Mouse (Mus musculus) heart, postnatal 0 days (tissue): ENCODE measurements at regions not wholly inside any gene's neighbourhood (a gene's known extent, or its start where the extent isn't known, plus 50 kb on each side); places are given as distances from the start of the nearest gene placed in this dataset.

Source experiments
- CTCF ChIP-seq: IDR thresholded peaks from 2 replicates; pipeline ENCODE4 v1.5.1; 2016; ENCODE audit warnings: antibody characterized with exemption, control low read depth, low read depth
- EP300 ChIP-seq: IDR thresholded peaks from 2 replicates; pipeline ENCODE4 v1.6.1; 2016; ENCODE audit warnings: antibody characterized with exemption, low read depth

DNA sequence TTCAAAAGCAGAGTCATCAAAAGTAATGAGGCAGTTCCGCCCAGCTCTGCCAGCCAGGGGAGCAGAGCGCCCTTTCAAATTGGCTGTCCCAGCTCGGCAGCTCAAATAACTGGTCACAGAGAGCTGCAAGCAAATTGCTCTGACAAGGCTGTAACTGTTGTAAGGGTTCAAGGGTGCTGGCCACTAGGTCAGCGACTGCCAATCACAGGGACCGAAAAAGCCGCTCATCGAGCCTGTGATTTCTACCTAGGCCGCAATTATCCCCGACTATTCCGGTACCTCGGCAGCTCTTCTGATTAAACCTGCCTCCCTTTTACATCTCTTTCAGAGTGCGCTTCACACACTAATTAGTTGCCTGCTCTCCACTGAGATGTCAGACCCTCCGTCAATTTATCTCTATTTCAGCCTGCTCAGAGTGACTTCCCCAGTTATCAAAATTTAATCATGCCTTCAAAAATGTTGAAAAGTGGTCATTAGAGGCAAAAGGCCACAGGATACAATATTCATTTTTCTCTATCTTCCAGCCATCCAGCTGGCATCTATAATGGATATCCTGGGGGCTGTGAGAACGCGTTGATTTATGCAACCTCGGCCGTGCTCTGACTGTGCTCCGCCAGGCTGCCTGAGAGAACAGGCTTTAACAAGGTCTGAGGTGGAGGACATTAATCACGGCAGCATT, 606.7 kb downstream of the Psat1 start:
- no peak for TF ChIP-seq CTCF
- TF ChIP-seq EP300 = no peak
